In genomic region chr14:35541992-35542380, GRCm38 (mm10) we compare ENCODE assay signal across 16 mouse cellular contexts.
"Had no signal": no experiment of that assay in that cellular context is flagged by ENCODE, and none has a peak within 500 bp of the region (broad histone marks: within the 10 kb centered on the region; RNA-seq: fewer than 3 reads in every experiment).

No protein-coding gene starts in this region.

- H3K27ac ChIP-seq: heart, embryonic 10.5 days; heart, embryonic 13.5 days; heart, embryonic 15.5 days; hindbrain, embryonic 10.5 days; hindbrain, embryonic 12.5 days; hindbrain, embryonic 14.5 days; hindbrain, embryonic 15.5 days; hindbrain, postnatal 0 days; kidney, embryonic 15.5 days; kidney, postnatal 0 days; layer of hippocampus, adult 2 months; left cerebral cortex, adult 2 months had no signal

- ATAC-seq: hindbrain, postnatal 0 days; inflammation-experienced regulatory T-cells, adult 6 months had no signal

- H3K4me1 ChIP-seq: heart, embryonic 10.5 days; heart, embryonic 12.5 days; heart, embryonic 13.5 days; heart, embryonic 15.5 days; hindbrain, embryonic 10.5 days; hindbrain, embryonic 12.5 days; hindbrain, embryonic 15.5 days; kidney, embryonic 15.5 days had no signal

- H3K36me3 ChIP-seq: heart, embryonic 10.5 days; heart, embryonic 12.5 days; heart, embryonic 13.5 days; heart, embryonic 15.5 days; hindbrain, embryonic 10.5 days; hindbrain, embryonic 12.5 days; hindbrain, embryonic 13.5 days; hindbrain, embryonic 15.5 days; kidney, embryonic 15.5 days had no signal

- H3K9me3 ChIP-seq: heart, embryonic 10.5 days; heart, embryonic 12.5 days; heart, embryonic 13.5 days; heart, embryonic 15.5 days; hindbrain, embryonic 10.5 days; hindbrain, embryonic 12.5 days; hindbrain, embryonic 13.5 days; hindbrain, embryonic 15.5 days; kidney, embryonic 15.5 days had no signal

- H3K27me3 ChIP-seq: heart, embryonic 12.5 days; heart, embryonic 13.5 days; heart, embryonic 15.5 days; hindbrain, embryonic 12.5 days; hindbrain, embryonic 13.5 days; hindbrain, embryonic 15.5 days; kidney, embryonic 15.5 days had no signal

- H3K4me2 ChIP-seq: heart, embryonic 11.5 days; heart, embryonic 12.5 days; heart, embryonic 13.5 days; heart, embryonic 15.5 days; hindbrain, embryonic 12.5 days; hindbrain, embryonic 13.5 days; hindbrain, embryonic 14.5 days; hindbrain, embryonic 15.5 days; kidney, embryonic 15.5 days had no signal

- H3K4me3 ChIP-seq: heart, embryonic 10.5 days; heart, embryonic 12.5 days; heart, embryonic 13.5 days; heart, embryonic 15.5 days; hindbrain, embryonic 10.5 days; hindbrain, embryonic 12.5 days; hindbrain, embryonic 13.5 days; hindbrain, embryonic 15.5 days; kidney, embryonic 15.5 days; layer of hippocampus, adult 2 months; left cerebral cortex, adult 2 months had no signal

- H3K9ac ChIP-seq: heart, embryonic 12.5 days; heart, embryonic 13.5 days; heart, embryonic 15.5 days; hindbrain, embryonic 12.5 days; hindbrain, embryonic 14.5 days; hindbrain, embryonic 15.5 days; kidney, embryonic 15.5 days had no signal
